In genomic region chr11:101981850-101982249, GRCm38 (mm10) we compare ENCODE assay signal across 13 mouse cellular contexts. TPM values are rescaled to one million over a fixed set of nuclear protein-coding genes. Genes with fewer than 3 reads are reported as not detected.
DNase-seq lines count a peak whose midpoint lies in the region; ATAC-seq and TF ChIP-seq lines count a peak whose summit lies in the region.
"Had no signal": no experiment of that assay in that cellular context is flagged by ENCODE, and none has a peak within 500 bp of the region (broad histone marks: within the 10 kb centered on the region; RNA-seq: fewer than 3 reads in every experiment).

No protein-coding gene starts in this region.

- peak; percentile 79 for DNase-seq in gastrocnemius, adult 2 months
- no peak for DNase-seq in gastrocnemius, postnatal 10 days
- peak; percentile 80 for DNase-seq in brain, adult 2 months (ENCODE audit: low read depth, low spot score)
- DNase-seq in lung, postnatal 10 days: peak; percentile 64
- no peak for DNase-seq in urinary bladder, postnatal 10 days (ENCODE audit: low spot score)
- no peak for DNase-seq in testis, postnatal 14 days (ENCODE audit: low spot score)
- DNase-seq in spleen, postnatal 4 days (ENCODE audit: low spot score in 2 of 2): no peak

- intact Hi-C loops in gastrocnemius, adult 2 months (cut with DNase I): no loop called here

- no peaks in the 10 kb centered on the region for H3K9me3 ChIP-seq in heart, embryonic 15.5 days (replicated peaks)
- H3K9me3 ChIP-seq: neural tube, embryonic 12.5 days; stomach, embryonic 15.5 days had no signal

- H3K4me1 ChIP-seq in heart, embryonic 15.5 days (replicated peaks): peaks cover 34% of the 10 kb centered on the region

- peak overlapping the region; percentile 88 for H3K4me2 ChIP-seq in heart, embryonic 15.5 days
- H3K4me2 ChIP-seq: neural tube, embryonic 12.5 days; stomach, embryonic 15.5 days had no signal

- peak overlapping the region; percentile 90 for H3K4me3 ChIP-seq in gastrocnemius, adult 2 months
- 0 out of 2 replicates have a peak overlapping the region, but pooled peaks have one; percentile 1 for H3K4me3 ChIP-seq in heart, embryonic 15.5 days
- H3K4me3 ChIP-seq: erythroblast, embryonic 14.5 days; neural tube, embryonic 12.5 days; stomach, embryonic 15.5 days had no signal

- no peaks in the 10 kb centered on the region for H3K27me3 ChIP-seq in heart, embryonic 15.5 days
- H3K27me3 ChIP-seq: neural tube, embryonic 12.5 days; stomach, embryonic 15.5 days had no signal

- H3K9ac ChIP-seq in heart, embryonic 15.5 days: no peak overlapping the region
- H3K9ac ChIP-seq: neural tube, embryonic 12.5 days; stomach, embryonic 15.5 days had no signal

- peaks cover 22% of the 10 kb centered on the region; the same call in 1 of the 2 replicates for H3K36me3 ChIP-seq in heart, embryonic 15.5 days
- H3K36me3 ChIP-seq: neural tube, embryonic 12.5 days had no signal

- ATAC-seq in heart, embryonic 15.5 days (replicated peaks; ENCODE audit: insufficient number of reproducible peaks, insufficient read depth, low FRiP score, low read depth): no peak
- ATAC-seq: hindbrain, embryonic 16.5 days had no signal

- no peak for TF ChIP-seq CTCF in gastrocnemius, adult 2 months (IDR thresholded peaks at IDR 0.05)

- WGBS in heart, embryonic 15.5 days: 57% methylated on average over 12 of the region's 12 CpGs

- peak overlapping the region; percentile 99 for H3K27ac ChIP-seq in gastrocnemius, adult 2 months
- H3K27ac ChIP-seq in heart, embryonic 15.5 days: peak overlapping the region; percentile 93
- H3K27ac ChIP-seq: neural tube, embryonic 12.5 days; stomach, embryonic 15.5 days had no signal

RNA-seq across cellular contexts. Expression of gene Cfap97d1, which starts 2.2 kb away (rescaled TPM):
- not detected for total RNA-seq in gastrocnemius, adult 2 months (2021)
- not detected for total RNA-seq in gastrocnemius, postnatal 10 days (2021)
- not detected in 2 replicates for polyA plus RNA-seq in heart, embryonic 15.5 days (2015; fragmentation: Nextera tagmentation; extraction: Ambion mirVana)
- polyA plus RNA-seq: erythroblast, embryonic 14.5 days; hindbrain, embryonic 16.5 days; limb, embryonic 14.5 days; neural tube, embryonic 12.5 days; stomach, embryonic 15.5 days had no signal

RNA-seq across cellular contexts. Expression of gene Dusp3, which starts 5.0 kb away (rescaled TPM):
- total RNA-seq in gastrocnemius, adult 2 months (2021): 100 to 1,000 TPM; 123 to 129 TPM
- total RNA-seq in gastrocnemius, postnatal 10 days (2021): 100 to 1,000 TPM; 122 to 136 TPM
- polyA plus RNA-seq in heart, embryonic 15.5 days (2015; fragmentation: Nextera tagmentation; extraction: Ambion mirVana): 50.4 and 56.7 TPM in 2 replicates

RNA-seq across cellular contexts. Expression of gene Sost, which starts 15.0 kb away (rescaled TPM):
- total RNA-seq in gastrocnemius, adult 2 months (2021): not detected
- under 1 TPM in 1 of 2 experiments, not detected in 1; 0.41 TPM for total RNA-seq in gastrocnemius, postnatal 10 days (2021)
- 3.9 and 4.4 TPM in 2 replicates for polyA plus RNA-seq in heart, embryonic 15.5 days (2015; fragmentation: Nextera tagmentation; extraction: Ambion mirVana)
- polyA plus RNA-seq: erythroblast, embryonic 14.5 days had no signal

RNA-seq across cellular contexts. Expression of gene Mpp3, which starts 46.4 kb away (rescaled TPM):
- 10 to 100 TPM; 19.4 to 34.7 TPM for total RNA-seq in gastrocnemius, adult 2 months (2021)
- total RNA-seq in gastrocnemius, postnatal 10 days (2021): 10 to 100 TPM; 76.8 to 83.7 TPM
- polyA plus RNA-seq in heart, embryonic 15.5 days (2015; fragmentation: Nextera tagmentation; extraction: Ambion mirVana): 2.9 and 3.6 TPM in 2 replicates
- polyA plus RNA-seq: erythroblast, embryonic 14.5 days had no signal

RNA-seq across cellular contexts. Expression of gene Cd300lg, which starts 59.5 kb away (rescaled TPM):
- total RNA-seq in gastrocnemius, adult 2 months (2021): 10 to 100 TPM; 17.6 to 18.9 TPM
- 10 to 100 TPM; 18.0 to 20.4 TPM for total RNA-seq in gastrocnemius, postnatal 10 days (2021)
- 7.2 and 8.4 TPM in 2 replicates for polyA plus RNA-seq in heart, embryonic 15.5 days (2015; fragmentation: Nextera tagmentation; extraction: Ambion mirVana)
- polyA plus RNA-seq: erythroblast, embryonic 14.5 days had no signal

Comparison
In these comparisons a context has a peak if more than half of its experiments do, and no peak if none do; other contexts are left out.
1. DNase-seq: peak in gastrocnemius, adult 2 months (single experiment), brain, adult 2 months (single experiment) and lung, postnatal 10 days (single experiment); none in gastrocnemius, postnatal 10 days (single experiment), urinary bladder, postnatal 10 days (single experiment), testis, postnatal 14 days (single experiment) and spleen, postnatal 4 days (0 of 2).